Mouse (Mus musculus) thymus, postnatal 25 days (tissue): ENCODE results near the gene Socs2.
A peak's percentile ranks its signal among the peaks of the same experiment; 100 is the strongest.

Source experiments
- DNase-seq: peaks from one replicate; pipeline ENCODE4 v3.0.0; 2022

The Socs2 gene

GRCm38 (mm10) chr10:95419726-95420125, 2.7 kb upstream of the Socs2 start:
- no peak for DNase-seq

- peak; percentile 38 for DNase-seq
Measured at GRCm38 (mm10) chr10:95418631-95419030, 1.7 kb upstream of the Socs2 start.

GRCm38 (mm10) chr10:95417496-95418236, 686 bp upstream of the Socs2 start:
- peak; percentile 47 for DNase-seq

- DNase-seq: no peak
Measured at GRCm38 (mm10) chr10:95416361-95416684, 657 bp downstream of the Socs2 start.

GRCm38 (mm10) chr10:95415533-95416360, 1.2 kb downstream of the Socs2 start:
- peak; percentile 45 for DNase-seq

GRCm38 (mm10) chr10:95415159-95415532, 1.8 kb downstream of the Socs2 start:
- no peak for DNase-seq

GRCm38 (mm10) chr10:95414316-95415158, 2.4 kb downstream of the Socs2 start:
- peak; percentile 14 for DNase-seq

GRCm38 (mm10) chr10:95411139-95411538, 5.8 kb downstream of the Socs2 start:
- DNase-seq: no peak

- no peak for DNase-seq
Measured at GRCm38 (mm10) chr10:95410709-95411108, 6.3 kb downstream of the Socs2 start.

GRCm38 (mm10) chr10:95410209-95410608, 6.8 kb downstream of the Socs2 start:
- DNase-seq: no peak

GRCm38 (mm10) chr10:95409149-95409548, 7.8 kb downstream of the Socs2 start:
- no peak for DNase-seq

- DNase-seq: no peak
Measured at GRCm38 (mm10) chr10:95408487-95408886, 8.5 kb downstream of the Socs2 start.

- DNase-seq: no peak
Measured at GRCm38 (mm10) chr10:95407541-95408160, 9.3 kb downstream of the Socs2 start.

GRCm38 (mm10) chr10:95404774-95405173, 12.2 kb downstream of the Socs2 start:
- no peak for DNase-seq

- DNase-seq: no peak
Measured at GRCm38 (mm10) chr10:95399689-95400354, 17.2 kb downstream of the Socs2 start.

- DNase-seq: no peak
Measured at GRCm38 (mm10) chr10:95398489-95398888, 18.5 kb downstream of the Socs2 start.

GRCm38 (mm10) chr10:95397191-95397835, 19.7 kb downstream of the Socs2 start:
- no peak for DNase-seq

- DNase-seq: no peak
Measured at GRCm38 (mm10) chr10:95396356-95396755, 20.6 kb downstream of the Socs2 start.

GRCm38 (mm10) chr10:95394819-95395812, 21.9 kb downstream of the Socs2 start:
- DNase-seq: no peak

- no peak for DNase-seq
Measured at GRCm38 (mm10) chr10:95392073-95392472, 24.9 kb downstream of the Socs2 start.

- no peak for DNase-seq
Measured at GRCm38 (mm10) chr10:95390871-95391270, 26.1 kb downstream of the Socs2 start.
